Mouse (Mus musculus) stomach, embryonic 15.5 days (tissue): Measurements from ENCODE around the gene Parp16. TPM values are rescaled to one million over a fixed set of nuclear protein-coding genes. Genes with fewer than 3 reads are reported as not detected.
"Not testable (repeated sequence)": the region's sequence is repeated elsewhere in the genome, so short reads cannot be mapped to it uniquely, and the experiment has no call there.

Source experiments
- ATAC-seq: fragments of 200-750 bp; cut with Nextera tagmentation; 2 replicates; pipeline ENCODE4 v1.8.0; 2017; ENCODE audit warnings: low read depth, moderate number of reproducible peaks, moderate TSS enrichment; ENCODE audit not compliant: insufficient read depth, low FRiP score
- H3K27ac ChIP-seq: fragments of 300-500 bp; sonication (generic); 2 replicates; pipeline ENCODE4 v1.5.1; 2015; ENCODE audit warnings: mild to moderate bottlenecking, inconsistent platforms
- H3K27me3 ChIP-seq: fragments of 300-500 bp; sonication (generic); replicated peaks from 2 replicates; pipeline ENCODE4 v1.6.1; 2015; ENCODE audit warnings: inconsistent platforms
- H3K36me3 ChIP-seq: fragments of 300-500 bp; sonication (generic); 2 replicates; pipeline ENCODE4 v1.6.1; 2015; ENCODE audit warnings: inconsistent platforms
- H3K4me1 ChIP-seq: fragments of 300-500 bp; sonication (generic); 2 replicates; pipeline ENCODE4 v1.6.1; 2015; ENCODE audit warnings: inconsistent platforms
- H3K4me2 ChIP-seq: fragments of 300-500 bp; sonication (generic); 2 replicates; pipeline ENCODE4 v1.6.1; 2015; ENCODE audit warnings: mild to moderate bottlenecking, inconsistent platforms
- H3K4me3 ChIP-seq: fragments of 300-500 bp; sonication (generic); replicated peaks from 2 replicates; pipeline ENCODE4 v1.5.1; 2015; ENCODE audit warnings: inconsistent platforms
- H3K9ac ChIP-seq: fragments of 300-500 bp; sonication (generic); 2 replicates; pipeline ENCODE4 v1.6.1; 2015; ENCODE audit warnings: inconsistent platforms
- H3K9me3 ChIP-seq: fragments of 300-500 bp; sonication (generic); 2 replicates; pipeline ENCODE4 v1.6.1; 2016; ENCODE audit warnings: inconsistent platforms
- WGBS: fragments of 180-500 bp; shearing (Covaris S2); methylation state at CpG from one replicate; pipeline ENCODE4 v1.1.7; 2015; 5-methylcytosine and 5-hydroxymethylcytosine counted together
- polyA plus RNA-seq: library from polyadenylated mRNA; unstranded; fragments of >200 nt; fragmentation: Nextera tagmentation; extraction: Ambion mirVana; gene quantifications from 2 replicates; pipeline ENCODE4 v1.2.1, GENCODE M21; 2015

The Parp16 gene
- polyA plus RNA-seq, 1 experiment from 2014 or later: 9.1 TPM

- Histone ChIP-seq H3K9me3 (no peaks in the 10 kb centered on the region), H3K4me1 (no peaks in the 10 kb centered on the region), H3K36me3 (no peaks in the 10 kb centered on the region), H3K27me3 (no peaks in the 10 kb centered on the region), H3K27ac (no peak overlapping the region), H3K4me3 (no peak overlapping the region), H3K9ac (no peak overlapping the region), H3K4me2 (no peak overlapping the region)
- 75% methylated on average over 7 of the region's 7 CpGs for WGBS
- ATAC-seq: no peak
Observed at GRCm38 (mm10) chr9:65259366-65259765, 64.2 kb downstream of the Parp16 start.

- no peaks in the 10 kb centered on the region for H3K9me3 ChIP-seq
- WGBS: 91% methylated on average over 2 of the region's 2 CpGs
- no peak overlapping the region for H3K9ac ChIP-seq
- H3K27ac ChIP-seq: no peak overlapping the region
- H3K4me2 ChIP-seq: no peak overlapping the region
- H3K4me1 ChIP-seq: no peaks in the 10 kb centered on the region
- no peak for ATAC-seq
- no peaks in the 10 kb centered on the region for H3K36me3 ChIP-seq
- no peaks in the 10 kb centered on the region for H3K27me3 ChIP-seq
- no peak overlapping the region for H3K4me3 ChIP-seq
Observed at GRCm38 (mm10) chr9:65261591-65262230, 66.6 kb downstream of the Parp16 start.

GRCm38 (mm10) chr9:65262641-65263120, 67.5 kb downstream of the Parp16 start:
- Histone ChIP-seq H3K4me3 (no peak overlapping the region), H3K9me3 (no peaks in the 10 kb centered on the region), H3K27me3 (no peaks in the 10 kb centered on the region), H3K4me1 (no peaks in the 10 kb centered on the region), H3K9ac (no peak overlapping the region), H3K27ac (no peak overlapping the region), H3K36me3 (no peaks in the 10 kb centered on the region), H3K4me2 (no peak overlapping the region)
- 82% methylated on average over 3 of the region's 3 CpGs for WGBS
- ATAC-seq: no peak

GRCm38 (mm10) chr9:65264959-65265358, 69.8 kb downstream of the Parp16 start, which contains the start of gene Cilp:
Gene Cilp, plus strand, starts transcription at chr9:65265180.
- Histone ChIP-seq H3K4me3 (no peak within 1 kb of the TSS), H3K9me3 (no peaks in the 10 kb centered on the region), H3K27ac (no peak within 1 kb of the TSS), H3K36me3 (no peaks in the 10 kb centered on the region), H3K9ac (no peak within 1 kb of the TSS), H3K4me2 (no peak within 1 kb of the TSS), H3K27me3 (no peaks in the 10 kb centered on the region), H3K4me1 (no peaks in the 10 kb centered on the region)
- no peak for ATAC-seq
- WGBS: 32% methylated on average over 5 of the region's 5 CpGs

- Histone ChIP-seq H3K27ac (0 out of 2 replicates have a peak overlapping the region, but pooled peaks have one; percentile 2), H3K9me3 (no peaks in the 10 kb centered on the region), H3K9ac (no peak overlapping the region), H3K27me3 (no peaks in the 10 kb centered on the region), H3K4me3 (no peak overlapping the region), H3K36me3 (no peaks in the 10 kb centered on the region), H3K4me2 (no peak overlapping the region), H3K4me1 (no peaks in the 10 kb centered on the region)
- peak; percentile 53; the same call in 1 of the 2 replicates for ATAC-seq
- 48% methylated on average over 7 of the region's 7 CpGs for WGBS
Observed at GRCm38 (mm10) chr9:65267742-65268515, 72.8 kb downstream of the Parp16 start.

- no peak for ATAC-seq
- Histone ChIP-seq H3K27ac (no peak overlapping the region), H3K9ac (no peak overlapping the region), H3K4me2 (no peak overlapping the region), H3K36me3 (no peaks in the 10 kb centered on the region), H3K4me3 (no peak overlapping the region), H3K9me3 (no peaks in the 10 kb centered on the region), H3K27me3 (no peaks in the 10 kb centered on the region), H3K4me1 (no peaks in the 10 kb centered on the region)
- WGBS: 85% methylated on average over 13 of the region's 13 CpGs
Observed at GRCm38 (mm10) chr9:65273048-65273809, 78.1 kb downstream of the Parp16 start.

GRCm38 (mm10) chr9:65273873-65274272, 78.7 kb downstream of the Parp16 start:
- H3K9me3 ChIP-seq: no peaks in the 10 kb centered on the region
- no peak for ATAC-seq
- no peaks in the 10 kb centered on the region for H3K4me1 ChIP-seq
- no peaks in the 10 kb centered on the region for H3K36me3 ChIP-seq
- H3K9ac ChIP-seq: no peak overlapping the region
- 67% methylated on average over 4 of the region's 4 CpGs for WGBS
- H3K27ac ChIP-seq: no peak overlapping the region
- no peak overlapping the region for H3K4me2 ChIP-seq
- H3K4me3 ChIP-seq: no peak overlapping the region
- no peaks in the 10 kb centered on the region for H3K27me3 ChIP-seq

GRCm38 (mm10) chr9:65274851-65275250, 79.7 kb downstream of the Parp16 start:
- 69% methylated on average over 3 of the region's 3 CpGs for WGBS
- H3K4me3 ChIP-seq, H3K9ac ChIP-seq, H3K27ac ChIP-seq, H3K9me3 ChIP-seq, H3K36me3 ChIP-seq, H3K4me1 ChIP-seq, H3K4me2 ChIP-seq, ATAC-seq, H3K27me3 ChIP-seq: not testable (repeated sequence)

- H3K4me3 ChIP-seq: no peak overlapping the region
- no peaks in the 10 kb centered on the region for H3K27me3 ChIP-seq
- ATAC-seq: no peak
- no peak overlapping the region for H3K4me2 ChIP-seq
- no peaks in the 10 kb centered on the region for H3K4me1 ChIP-seq
- no peak overlapping the region for H3K27ac ChIP-seq
- no peaks in the 10 kb centered on the region for H3K36me3 ChIP-seq
- H3K9ac ChIP-seq: no peak overlapping the region
- H3K9me3 ChIP-seq: no peaks in the 10 kb centered on the region
- 80% methylated on average over 4 of the region's 4 CpGs for WGBS
Observed at GRCm38 (mm10) chr9:65275810-65276530, 80.8 kb downstream of the Parp16 start.

- Histone ChIP-seq H3K4me1 (no peaks in the 10 kb centered on the region), H3K27ac (no peak overlapping the region), H3K9me3 (no peaks in the 10 kb centered on the region), H3K36me3 (no peaks in the 10 kb centered on the region), H3K4me2 (no peak overlapping the region), H3K27me3 (no peaks in the 10 kb centered on the region), H3K9ac (no peak overlapping the region), H3K4me3 (no peak overlapping the region)
- 72% methylated on average over 5 of the region's 5 CpGs for WGBS
- ATAC-seq: no peak
Observed at GRCm38 (mm10) chr9:65281536-65282151, 86.5 kb downstream of the Parp16 start.

- Histone ChIP-seq H3K27ac (no peak overlapping the region), H3K9me3 (no peaks in the 10 kb centered on the region), H3K9ac (no peak overlapping the region), H3K4me1 (no peaks in the 10 kb centered on the region), H3K4me3 (no peak overlapping the region), H3K36me3 (no peaks in the 10 kb centered on the region), H3K4me2 (no peak overlapping the region), H3K27me3 (no peaks in the 10 kb centered on the region)
- WGBS: 4% methylated on average over 3 of the region's 3 CpGs
- peak; percentile 43; the same call in 1 of the 2 replicates for ATAC-seq
Observed at GRCm38 (mm10) chr9:65283301-65283700, 88.1 kb downstream of the Parp16 start.
